Mouse (Mus musculus): ENCODE results near the gene Gm13277.
"Not testable (repeated sequence)": the region's sequence is repeated elsewhere in the genome, so short reads cannot be mapped to it uniquely, and the experiment has no call there.

Gene Gm13277

GRCm38 (mm10) chr4:88791250-88791649 lies 2.8 kb downstream of the Gm13277 start, which contains the start of gene Gm13278:
TSS of gene Gm13278 (plus strand) at chr4:88791550.
- not testable (repeated sequence) for DNase-seq

- peak; percentile 77 to 81 for DNase-seq
These were observed 5.7 kb downstream of the Gm13277 start, which contains the start of gene Gm13275 for GRCm38 (mm10) chr4:88793936-88794675. TSS of gene Gm13275 (plus strand) at chr4:88794487.

GRCm38 (mm10) chr4:88797097-88797496 lies 8.7 kb downstream of the Gm13277 start, which contains the start of gene Gm13279:
TSS of gene Gm13279 (plus strand) at chr4:88797397.
- not testable (repeated sequence) for DNase-seq

DNA sequence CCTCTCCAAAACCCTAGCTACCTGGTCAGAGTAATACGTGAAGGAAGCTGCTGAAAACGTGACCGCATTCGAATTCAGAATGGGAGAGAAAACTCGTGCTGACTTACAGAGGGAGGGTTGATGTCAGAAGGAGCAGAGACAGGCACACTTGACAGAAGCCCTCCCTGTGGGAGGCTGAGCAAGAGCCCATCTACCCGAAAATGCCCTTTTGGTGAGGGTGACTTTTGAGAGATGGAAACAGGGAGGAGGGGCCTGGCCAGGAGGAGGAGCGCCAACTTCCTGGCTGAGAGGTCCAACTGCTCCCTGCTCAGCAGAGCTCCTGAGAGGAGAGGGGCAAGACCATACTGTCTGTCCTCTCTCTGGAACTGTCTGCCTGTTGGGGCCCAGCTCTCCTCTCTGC lies 10.9 kb downstream of the Gm13277 start, which contains the start of gene Gm13285:
TSS of gene Gm13285 (plus strand) at position 301 of the 400 bp plus-strand sequence.
- DNase-seq: not testable (repeated sequence)

DNA sequence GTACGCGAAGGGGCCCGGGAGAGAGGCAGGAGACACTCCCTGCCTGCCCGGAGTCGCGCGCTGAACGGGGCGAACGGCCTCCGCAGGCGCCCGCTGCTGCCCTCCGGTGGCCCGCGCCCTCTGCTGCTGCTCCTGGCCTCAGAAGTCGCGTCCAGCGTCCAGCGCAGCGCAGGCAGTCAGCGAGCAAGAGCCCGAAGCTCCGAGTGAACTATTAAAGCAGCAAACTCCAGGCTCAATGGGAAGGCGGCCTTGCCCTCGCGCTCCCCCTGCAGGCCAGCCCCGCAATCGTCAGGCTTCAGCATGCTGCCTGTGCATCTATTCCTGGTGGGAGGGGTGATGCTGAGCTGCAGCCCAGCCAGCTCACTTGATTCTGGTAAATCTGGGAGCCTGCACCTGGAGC lies 14.5 kb downstream of the Gm13277 start, which contains the start of gene Gm13287:
TSS of gene Gm13287 (plus strand) at position 301 of the 400 bp plus-strand sequence.
- not testable (repeated sequence) for DNase-seq

- not testable (repeated sequence) for DNase-seq
These were observed 16.8 kb downstream of the Gm13277 start, which contains the start of gene Gm13288 for GRCm38 (mm10) chr4:88805231-88805630. TSS of gene Gm13288 (plus strand) at chr4:88805531.

- peak; percentile 55 to 78 for DNase-seq
These were observed 17.3 kb downstream of the Gm13277 start for GRCm38 (mm10) chr4:88805761-88806160.

- DNase-seq: no peak
These were observed 27.5 kb downstream of the Gm13277 start, which contains the start of gene Ifna7 for GRCm38 (mm10) chr4:88815928-88816327. TSS of gene Ifna7 (plus strand) at chr4:88816228.

DNA sequence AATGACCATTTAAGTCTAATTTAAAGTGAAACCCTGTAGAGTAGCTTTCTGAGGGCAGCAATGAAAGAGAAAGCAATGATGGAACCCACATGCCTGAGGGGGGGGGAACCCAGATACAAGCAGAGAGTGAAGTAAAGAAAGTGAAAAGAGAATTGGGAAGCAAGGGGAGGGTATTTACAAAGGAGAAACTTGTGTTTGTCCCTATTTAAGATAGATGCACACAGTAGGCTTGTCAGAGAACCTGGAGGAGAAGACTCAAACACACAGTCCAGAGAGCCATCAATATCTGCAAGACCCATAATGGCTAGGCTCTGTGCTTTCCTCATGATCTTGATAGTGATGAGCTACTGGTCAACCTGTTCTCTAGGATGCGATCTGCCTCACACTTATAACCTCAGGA lies 31.2 kb downstream of the Gm13277 start, which contains the start of gene Ifna11:
TSS of gene Ifna11 (plus strand) at position 301 of the 400 bp plus-strand sequence.
- no peak for DNase-seq

DNA sequence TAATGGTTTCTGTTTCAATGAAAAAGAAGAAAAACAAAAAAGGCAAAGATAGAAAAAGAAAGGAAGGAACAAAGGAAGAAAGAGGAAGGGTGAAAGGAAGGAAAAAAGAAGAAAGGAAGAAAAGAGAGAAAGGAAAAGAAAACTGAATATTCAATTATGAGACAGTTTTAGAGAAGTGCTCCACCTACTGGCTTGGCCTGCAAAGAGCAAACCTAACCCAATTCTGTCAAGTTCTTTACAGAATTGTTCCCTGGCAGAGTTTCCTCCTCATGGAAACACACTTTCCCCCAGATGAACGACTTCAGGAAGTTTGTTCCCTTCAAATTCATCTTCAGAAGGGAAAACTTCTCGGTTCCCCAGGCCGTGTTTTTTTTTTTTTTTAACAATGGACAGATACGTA lies 34.6 kb downstream of the Gm13277 start:
- DNase-seq: no peak

- DNase-seq: not testable (repeated sequence)
These were observed 38.7 kb downstream of the Gm13277 start, which contains the start of gene Ifna6 for GRCm38 (mm10) chr4:88827116-88827515. TSS of gene Ifna6 (plus strand) at chr4:88827416.

DNA sequence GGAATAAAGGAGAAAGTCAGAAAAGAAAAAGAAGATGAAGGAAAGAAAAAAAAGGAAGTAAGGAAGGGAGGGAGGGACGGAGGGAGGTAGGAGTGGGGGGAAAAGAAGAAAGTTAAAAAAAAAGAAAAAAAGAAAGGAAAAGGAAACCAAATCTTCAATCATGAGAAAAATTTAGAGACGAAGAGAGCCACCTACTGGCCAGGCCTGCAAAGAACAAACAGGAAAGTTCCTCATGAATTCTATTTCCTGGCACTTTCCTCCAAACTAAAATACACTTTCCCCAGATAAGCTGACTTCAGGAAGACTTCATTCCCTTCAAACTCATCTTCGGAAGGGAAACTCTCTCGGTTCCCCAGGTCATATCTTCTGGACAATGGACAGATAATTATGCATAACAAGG lies 42.1 kb downstream of the Gm13277 start:
- peak in 1 of 2 experiments; percentile 14 for DNase-seq

GRCm38 (mm10) chr4:88835225-88835624 lies 46.8 kb downstream of the Gm13277 start, which contains the start of gene Ifna5:
TSS of gene Ifna5 (plus strand) at chr4:88835525.
- not testable (repeated sequence) for DNase-seq
